Mouse (Mus musculus): ENCODE results near the gene S100a3.

DNA sequence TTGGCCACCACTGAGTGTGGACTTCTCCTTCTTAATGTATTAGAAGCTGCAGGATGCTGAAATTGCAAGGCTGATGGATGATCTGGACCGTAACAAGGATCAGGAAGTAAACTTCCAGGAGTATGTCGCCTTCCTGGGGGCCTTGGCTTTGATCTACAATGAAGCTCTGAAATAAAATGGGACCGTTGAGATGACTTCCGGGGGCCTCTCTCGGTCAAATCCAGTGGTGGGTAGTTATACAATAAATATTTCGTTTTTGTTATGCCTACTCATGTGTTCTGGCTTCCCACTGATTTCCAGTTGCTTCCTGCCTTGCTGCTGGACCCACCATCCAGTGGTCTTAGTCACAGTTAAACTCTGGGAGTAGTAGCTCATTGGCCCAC lies 53.8 kb downstream of the S100a3 start:
- TF ChIP-seq POLR2A (IDR thresholded peaks at IDR 0.05; ENCODE audit: borderline replicate concordance, insufficient read depth, low read length) (no peak), CTCF (IDR thresholded peaks at IDR 0.05; ENCODE audit: borderline replicate concordance, insufficient read depth, low read depth, low read length) (no peak)
